Mouse (Mus musculus): ENCODE results near the gene Tex44.
A peak's percentile ranks its signal among the peaks of the same experiment; 100 is the strongest.

Gene Tex44

GRCm38 (mm10) chr1:86423879-86424278, 2.2 kb upstream of the Tex44 start:
- no peak for DNase-seq (ENCODE audit: low spot score in 2 of 2)

GRCm38 (mm10) chr1:86424336-86424735, 1.8 kb upstream of the Tex44 start:
- no peak for DNase-seq (ENCODE audit: low spot score in 2 of 2)

- no peak for DNase-seq (ENCODE audit: low spot score in 2 of 2)
Measured at GRCm38 (mm10) chr1:86424835-86425547, 1.1 kb upstream of the Tex44 start.

- DNase-seq (ENCODE audit: low spot score in 2 of 2): no peak
Measured at GRCm38 (mm10) chr1:86430056-86430455, 3.9 kb downstream of the Tex44 start.

- DNase-seq (ENCODE audit: low spot score in 2 of 2): no peak
Measured at GRCm38 (mm10) chr1:86432778-86433177, 6.6 kb downstream of the Tex44 start.

GRCm38 (mm10) chr1:86433359-86433758, 7.2 kb downstream of the Tex44 start:
- DNase-seq (ENCODE audit: low spot score in 2 of 2): no peak

GRCm38 (mm10) chr1:86434001-86434400, 7.9 kb downstream of the Tex44 start:
- peak in 1 of 2 experiments; percentile 55 for DNase-seq (ENCODE audit: low spot score in 2 of 2)

- DNase-seq (ENCODE audit: low spot score in 2 of 2): peak; percentile 97
Measured at GRCm38 (mm10) chr1:86434439-86435201, 8.5 kb downstream of the Tex44 start.

GRCm38 (mm10) chr1:86435302-86435821, 9.2 kb downstream of the Tex44 start:
- no peak for DNase-seq (ENCODE audit: low spot score in 2 of 2)

GRCm38 (mm10) chr1:86437219-86438013, 11.3 kb downstream of the Tex44 start:
- no peak for DNase-seq (ENCODE audit: low spot score in 2 of 2)

- DNase-seq (ENCODE audit: low spot score in 2 of 2): no peak
Measured at GRCm38 (mm10) chr1:86438014-86438319, 11.8 kb downstream of the Tex44 start.

GRCm38 (mm10) chr1:86438501-86438900, 12.4 kb downstream of the Tex44 start:
- DNase-seq (ENCODE audit: low spot score in 2 of 2): no peak

GRCm38 (mm10) chr1:86439487-86440170, 13.5 kb downstream of the Tex44 start:
- no peak for DNase-seq (ENCODE audit: low spot score in 2 of 2)

- peak; percentile 77 to 89 for DNase-seq (ENCODE audit: low spot score in 2 of 2)
Measured at GRCm38 (mm10) chr1:86440171-86440886, 14.2 kb downstream of the Tex44 start.

GRCm38 (mm10) chr1:86440887-86441723, 15.0 kb downstream of the Tex44 start:
- DNase-seq (ENCODE audit: low spot score in 2 of 2): peak in 1 of 2 experiments; percentile 53

- no peak for DNase-seq (ENCODE audit: low spot score in 2 of 2)
Measured at GRCm38 (mm10) chr1:86441724-86441979, 15.5 kb downstream of the Tex44 start.

GRCm38 (mm10) chr1:86441980-86442831, 16.1 kb downstream of the Tex44 start:
- DNase-seq (ENCODE audit: low spot score in 2 of 2): peak; percentile 81 to 86

- no peak for DNase-seq (ENCODE audit: low spot score in 2 of 2)
Measured at GRCm38 (mm10) chr1:86442832-86443231, 16.7 kb downstream of the Tex44 start.

- no peak for DNase-seq (ENCODE audit: low spot score in 2 of 2)
Measured at GRCm38 (mm10) chr1:86443386-86444172, 17.4 kb downstream of the Tex44 start.
